Mouse (Mus musculus): Measurements from ENCODE around the gene Pecr.

GRCm38 (mm10) chr1:72220008-72220407, 64.1 kb downstream of the Pecr start:
- TF ChIP-seq POLR2A (IDR thresholded peaks at IDR 0.05; ENCODE audit: borderline replicate concordance, extremely low read depth, insufficient read depth, insufficient read length, poor library complexity, severe bottlenecking) (no peak), CTCF (IDR thresholded peaks at IDR 0.05; ENCODE audit: borderline replicate concordance, extremely low read depth, insufficient read depth, insufficient read length) (peak; percentile 50; the same call in 1 of the 2 replicates)

All from brain, embryonic 14.5 days (tissue).